Comparison of ENCODE assay signal across 8 mouse cellular contexts in genomic region chr6:122719942-122720341, GRCm38 (mm10). TPM values are rescaled to one million over a fixed set of nuclear protein-coding genes. Genes with fewer than 3 reads are reported as not detected.
A peak's percentile ranks its signal among the peaks of the same experiment; 100 is the strongest.
DNase-seq lines count a peak whose midpoint lies in the region; ATAC-seq and TF ChIP-seq lines count a peak whose summit lies in the region.

No protein-coding gene starts in this region.

- H3K9ac ChIP-seq in heart, adult 2 months (ENCODE audit: low read depth, low read length): no peak overlapping the region
- no peak overlapping the region for H3K9ac ChIP-seq in forebrain, embryonic 15.5 days (replicated peaks)
- H3K9ac ChIP-seq in kidney, postnatal 0 days (ENCODE audit: low read depth, low read length): no peak overlapping the region

- no peaks in the 10 kb centered on the region for H3K27me3 ChIP-seq in heart, adult 2 months (ENCODE audit: control insufficient read depth, insufficient read depth, low read length)
- H3K27me3 ChIP-seq in forebrain, embryonic 15.5 days: no peaks in the 10 kb centered on the region
- no peaks in the 10 kb centered on the region for H3K27me3 ChIP-seq in kidney, postnatal 0 days (ENCODE audit: insufficient read depth, low read length)
- H3K27me3 ChIP-seq in small intestine, adult 2 months (ENCODE audit: control insufficient read depth, insufficient read depth, low read length): peaks cover 2% of the 10 kb centered on the region; the same call in 1 of the 2 replicates

- peak; percentile 43 to 67 for DNase-seq in heart, adult 2 months
- DNase-seq in heart, postnatal 25 days (ENCODE audit: low spot score): no peak
- DNase-seq in ES-CJ7 (ENCODE audit: low read depth, low spot score): peak; percentile 91
- peak; percentile 43 for DNase-seq in c-Kit-positive CD71-positive TER-119-positive erythroid progenitor cells, embryonic 14.5 days (ENCODE audit: low spot score)
- peak; percentile 78 for DNase-seq in kidney, postnatal 0 days (ENCODE audit: low spot score)
- DNase-seq in lung, adult 2 months: peak; percentile 62

- peak; percentile 90 for TF ChIP-seq CTCF in heart, adult 2 months (IDR thresholded peaks at IDR 0.05)
- peak; percentile 85 for TF ChIP-seq CTCF in kidney, postnatal 0 days (IDR thresholded peaks at IDR 0.05; ENCODE audit: low read depth)
- TF ChIP-seq CTCF in lung, adult 2 months (IDR thresholded peaks at IDR 0.05; ENCODE audit: insufficient read depth, low read length): peak; percentile 78
- TF ChIP-seq CTCF in small intestine, adult 2 months (IDR thresholded peaks at IDR 0.05; ENCODE audit: extremely low read depth, insufficient read length, insufficient replicate concordance, low read depth, low read length): peak; percentile 50; the same call in 1 of the 2 replicates

- ATAC-seq in forebrain, embryonic 15.5 days (replicated peaks): peak; percentile 19; the same call in 1 of the 2 replicates
- ATAC-seq in kidney, postnatal 0 days (replicated peaks; ENCODE audit: low FRiP score, low read depth): no peak

- H3K79me2 ChIP-seq in heart, adult 2 months (replicated peaks; ENCODE audit: control insufficient read depth, insufficient read depth, low read length): no peaks in the 10 kb centered on the region

- intact Hi-C loops in heart, adult 2 months (cut with DNase I): loop anchor here (1.0 kb wide), 1 partner anchor 51 kb away; no protein-coding TSS in a partner anchor
- intact Hi-C loops in heart, postnatal 25 days (cut with DNase I): loop anchor here (2.0 kb wide), 1 partner anchor 51 kb away; no protein-coding TSS in a partner anchor

- TF ChIP-seq POLR2A in heart, adult 2 months (IDR thresholded peaks at IDR 0.05; ENCODE audit: insufficient read depth, low read depth, low read length): no peak
- TF ChIP-seq POLR2A in lung, adult 2 months (IDR thresholded peaks at IDR 0.05; ENCODE audit: borderline replicate concordance, extremely low read depth, low read depth, low read length): no peak
- TF ChIP-seq POLR2A in small intestine, adult 2 months (IDR thresholded peaks at IDR 0.05; ENCODE audit: low read depth, low read length): no peak

- H3K4me3 ChIP-seq in heart, adult 2 months: no peak overlapping the region
- no peak overlapping the region for H3K4me3 ChIP-seq in forebrain, embryonic 15.5 days
- H3K4me3 ChIP-seq in kidney, postnatal 0 days (replicated peaks; ENCODE audit: low read depth, low read length): no peak overlapping the region
- H3K4me3 ChIP-seq in lung, adult 2 months (replicated peaks; ENCODE audit: extremely low read depth, low read depth, low read length): no peak overlapping the region
- no peak overlapping the region for H3K4me3 ChIP-seq in small intestine, adult 2 months (ENCODE audit: low read depth, low read length)

- no peak overlapping the region for H3K27ac ChIP-seq in heart, adult 2 months
- H3K27ac ChIP-seq in forebrain, embryonic 15.5 days (replicated peaks): no peak overlapping the region
- no peak overlapping the region for H3K27ac ChIP-seq in kidney, postnatal 0 days
- no peak overlapping the region for H3K27ac ChIP-seq in small intestine, adult 2 months (ENCODE audit: insufficient read depth, low read depth, low read length)

- no peaks in the 10 kb centered on the region for H3K9me3 ChIP-seq in forebrain, embryonic 15.5 days
- no peaks in the 10 kb centered on the region for H3K9me3 ChIP-seq in kidney, postnatal 0 days (replicated peaks; ENCODE audit: low read length)

- WGBS in heart, adult 2 months: 24% methylated on average over 2 of the region's 2 CpGs
- 26% methylated on average over 2 of the region's 2 CpGs for WGBS in forebrain, embryonic 15.5 days
- WGBS in kidney, postnatal 0 days: 32% methylated on average over 2 of the region's 2 CpGs
- WGBS in lung, adult 2 months: 27% methylated on average over 2 of the region's 2 CpGs
- 26% methylated on average over 2 of the region's 2 CpGs for WGBS in small intestine, adult 2 months

- TF ChIP-seq EP300 in heart, adult 2 months (IDR thresholded peaks at IDR 0.05; ENCODE audit: insufficient read depth, low read depth, low read length): no peak

- no peaks in the 10 kb centered on the region for H3K4me1 ChIP-seq in heart, adult 2 months (ENCODE audit: control insufficient read depth, insufficient read depth, low read length)
- no peaks in the 10 kb centered on the region for H3K4me1 ChIP-seq in forebrain, embryonic 15.5 days
- no peaks in the 10 kb centered on the region for H3K4me1 ChIP-seq in kidney, postnatal 0 days (replicated peaks; ENCODE audit: insufficient read depth, low read length)
- H3K4me1 ChIP-seq in lung, adult 2 months (ENCODE audit: control insufficient read depth, insufficient read depth, low read length): no peaks in the 10 kb centered on the region
- H3K4me1 ChIP-seq in small intestine, adult 2 months (ENCODE audit: control insufficient read depth, insufficient read depth, insufficient read length, low read length): no peaks in the 10 kb centered on the region

- no peak overlapping the region for H3K4me2 ChIP-seq in forebrain, embryonic 15.5 days (replicated peaks)
- H3K4me2 ChIP-seq in kidney, postnatal 0 days (ENCODE audit: low read length): no peak overlapping the region

- no peaks in the 10 kb centered on the region for H3K36me3 ChIP-seq in heart, adult 2 months (ENCODE audit: control insufficient read depth, insufficient read depth, low read length)
- no peaks in the 10 kb centered on the region for H3K36me3 ChIP-seq in forebrain, embryonic 15.5 days
- H3K36me3 ChIP-seq in kidney, postnatal 0 days (ENCODE audit: insufficient read depth, low read length): no peaks in the 10 kb centered on the region
- no peaks in the 10 kb centered on the region for H3K36me3 ChIP-seq in small intestine, adult 2 months (ENCODE audit: control insufficient read depth, insufficient read depth, low read length)

RNA-seq across cellular contexts. Expression of gene Nanog, which starts 12.7 kb away (rescaled TPM):
- not detected for total RNA-seq in heart, adult 2 months (2021)
- polyA plus RNA-seq in heart, adult 2 months (2012; rRNA removed): not detected in 2 replicates
- total RNA-seq in heart, postnatal 25 days (2021): not detected
- 0.09 and 0.29 TPM in 2 replicates for polyA plus RNA-seq in forebrain, embryonic 15.5 days (2015; fragmentation: Nextera tagmentation; extraction: Ambion mirVana)
- polyA plus RNA-seq in kidney, postnatal 0 days (2015; fragmentation: Nextera tagmentation; extraction: Ambion mirVana): not detected in 2 replicates
- polyA plus RNA-seq in lung, adult 2 months (2012; rRNA removed): 0.09 and 0.28 TPM in 2 replicates
- polyA plus RNA-seq in small intestine, adult 2 months (2012; rRNA removed): not detected in 2 replicates
